Mouse (Mus musculus) hindbrain, postnatal 0 days (tissue): Measurements from ENCODE around the gene Ptrh2. TPM values are rescaled to one million over a fixed set of nuclear protein-coding genes. Genes with fewer than 3 reads are reported as not detected.

Experiments used
- ATAC-seq: fragments of 200-750 bp; cut with Nextera tagmentation; 2 replicates; pipeline ENCODE4 v1.8.0; 2017; ENCODE audit warnings: mild to moderate bottlenecking, moderate TSS enrichment, moderate library complexity
- DNase-seq: peaks from one replicate; pipeline ENCODE4 v3.0.0-alpha.2; 2015; ENCODE audit warnings: low spot score
- H3K27ac ChIP-seq: fragments of 300-500 bp; sonication (generic); 2 replicates; pipeline ENCODE4 v1.5.1; 2014; ENCODE audit warnings: mild to moderate bottlenecking
- H3K27me3 ChIP-seq: fragments of 300-500 bp; sonication (generic); 2 replicates; pipeline ENCODE4 v1.6.1; 2014; ENCODE audit warnings: low read length, mixed read lengths; ENCODE audit not compliant: insufficient read depth
- H3K36me3 ChIP-seq: fragments of 300-500 bp; sonication (generic); 2 replicates; pipeline ENCODE4 v1.6.1; 2014; ENCODE audit warnings: low read length, mixed read lengths; ENCODE audit not compliant: insufficient read depth
- H3K4me1 ChIP-seq: fragments of 300-500 bp; sonication (generic); 2 replicates; pipeline ENCODE4 v1.6.1; 2014; ENCODE audit warnings: antibody characterized with exemption, low read length, mixed read lengths; ENCODE audit not compliant: insufficient read depth
- H3K4me2 ChIP-seq: fragments of 300-500 bp; sonication (generic); 2 replicates; pipeline ENCODE4 v1.6.1; 2014; ENCODE audit warnings: low read depth, mild to moderate bottlenecking, low read length, moderate library complexity, mixed read lengths
- H3K4me3 ChIP-seq: fragments of 300-500 bp; sonication (generic); 2 replicates; pipeline ENCODE4 v1.5.1; 2014; ENCODE audit warnings: low read length
- H3K9ac ChIP-seq: fragments of 300-500 bp; sonication (generic); replicated peaks from 2 replicates; pipeline ENCODE4 v1.6.1; 2014; ENCODE audit warnings: mild to moderate bottlenecking, low read length, moderate library complexity, mixed read lengths
- H3K9me3 ChIP-seq: fragments of 300-500 bp; sonication (generic); 2 replicates; pipeline ENCODE4 v1.6.1; 2016; ENCODE audit warnings: low read length, mixed read lengths
- CTCF ChIP-seq: IDR thresholded peaks from 2 replicates; pipeline ENCODE4 v1.5.1; 2016; ENCODE audit warnings: antibody characterized with exemption, control low read depth, low read depth
- WGBS: fragments of 180-500 bp; shearing (Covaris S2); extraction: QIAGEN DNeasy Blood & Tissue Kit; methylation state at CpG from one replicate; pipeline ENCODE4 v1.1.7; 2014; 5-methylcytosine and 5-hydroxymethylcytosine counted together
- polyA plus RNA-seq: library from polyadenylated mRNA; unstranded; fragments of >200 nt; fragmentation: Nextera tagmentation; extraction: Ambion mirVana; gene quantifications from 2 replicates; pipeline ENCODE4 v1.2.1, GENCODE M21; 2015
- total RNA-seq: library from RNA; depleted of rRNA; stranded (reverse); fragments of >200 nt; gene quantifications from 2 replicates; pipeline ENCODE4 v1.2.3, GENCODE M21; 2014

Ptrh2 gene
- total and polyA plus RNA-seq, 2 experiments from 2014 or later: 10.6 to 21.2 TPM

DNA sequence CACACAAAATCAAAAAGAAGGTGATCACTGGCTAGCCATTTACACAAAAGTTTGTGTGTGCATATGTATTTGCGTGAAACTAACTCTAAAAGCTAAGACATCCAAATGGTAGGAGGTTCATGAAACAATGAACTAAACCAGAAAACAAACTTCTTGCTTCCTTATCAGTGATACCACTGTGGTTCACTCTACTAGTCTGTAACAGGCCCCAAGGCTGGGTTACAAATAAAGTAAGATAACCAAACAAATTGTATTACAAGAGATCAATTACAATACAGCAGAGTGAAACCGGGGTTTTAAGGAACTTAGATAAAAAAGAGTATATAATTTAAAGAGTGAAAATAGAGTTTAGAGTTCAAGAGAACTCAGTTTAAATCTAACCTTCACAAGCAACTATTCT lies 16.2 kb upstream of the Ptrh2 start:
- Histone ChIP-seq H3K9me3 (no peaks in the 10 kb centered on the region), H3K9ac (no peak overlapping the region), H3K4me3 (no peak overlapping the region), H3K4me2 (no peak overlapping the region), H3K27ac (no peak overlapping the region), H3K4me1 (no peaks in the 10 kb centered on the region), H3K36me3 (peaks cover 15% of the 10 kb centered on the region; the same call in 1 of the 2 replicates), H3K27me3 (no peaks in the 10 kb centered on the region)
- no peak for ATAC-seq
- 97% methylated on average over 2 of the region's 2 CpGs for WGBS
- TF ChIP-seq CTCF: no peak
- no peak for DNase-seq

DNA sequence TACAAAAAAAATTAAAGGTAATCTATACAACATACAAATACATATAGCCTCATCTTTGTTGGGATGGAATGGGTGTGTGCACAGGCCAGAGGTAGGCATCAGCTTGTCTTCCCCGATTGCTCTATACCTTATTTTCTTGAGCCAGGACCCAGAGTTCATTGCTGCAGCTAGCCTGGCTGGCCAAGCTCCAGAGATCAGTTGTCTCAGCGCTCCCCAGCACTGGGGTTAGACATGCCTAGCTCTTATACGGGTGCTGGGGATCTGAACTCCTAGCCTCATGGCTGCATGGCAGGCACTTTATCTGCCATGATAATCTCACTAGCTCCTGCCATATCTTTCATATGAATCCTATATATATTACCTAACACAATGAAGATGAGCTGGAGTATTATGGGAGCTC lies 15.6 kb upstream of the Ptrh2 start:
- DNase-seq: no peak
- no peak for TF ChIP-seq CTCF
- 96% methylated on average over 3 of the region's 3 CpGs for WGBS
- Histone ChIP-seq H3K4me2 (no peak overlapping the region), H3K4me1 (no peaks in the 10 kb centered on the region), H3K27ac (no peak overlapping the region), H3K4me3 (no peak overlapping the region), H3K9ac (no peak overlapping the region), H3K36me3 (peaks cover 14% of the 10 kb centered on the region; the same call in 1 of the 2 replicates), H3K9me3 (no peaks in the 10 kb centered on the region), H3K27me3 (no peaks in the 10 kb centered on the region)
- ATAC-seq: no peak

DNA sequence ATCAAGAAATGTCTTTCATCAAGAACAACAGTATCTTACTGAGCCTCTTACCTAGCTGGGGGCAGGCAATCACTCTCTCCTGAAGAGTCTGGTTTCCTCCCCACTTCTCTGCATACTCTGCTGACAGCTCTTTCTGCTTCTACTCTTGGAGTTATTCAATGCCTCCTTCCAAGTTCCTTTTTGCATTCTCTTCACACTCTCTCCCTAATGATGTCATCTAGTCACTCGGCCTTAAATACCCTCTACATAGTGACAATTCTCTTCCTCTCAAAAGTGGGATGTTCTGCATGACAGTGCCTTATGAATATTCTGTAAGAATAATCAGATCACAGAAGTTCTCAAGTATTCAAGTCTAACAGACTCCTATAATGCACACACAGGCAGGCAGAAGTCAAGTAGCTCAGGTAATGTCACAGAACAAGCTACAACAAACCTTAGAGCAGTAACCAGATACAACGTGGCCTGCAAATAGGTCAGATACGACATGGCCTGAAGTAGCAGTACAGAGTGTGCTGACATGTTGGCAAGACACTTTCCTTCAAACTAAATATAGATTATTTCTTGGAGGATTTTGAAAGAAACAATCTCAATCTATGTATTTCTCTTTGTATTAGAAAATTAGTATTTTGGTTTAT lies 12.6 kb upstream of the Ptrh2 start:
- H3K27me3 ChIP-seq: no peaks in the 10 kb centered on the region
- DNase-seq (no peak), ATAC-seq (no peak)
- no peaks in the 10 kb centered on the region for H3K36me3 ChIP-seq
- no peaks in the 10 kb centered on the region for H3K9me3 ChIP-seq
- no peak overlapping the region for H3K4me2 ChIP-seq
- no peak overlapping the region for H3K27ac ChIP-seq
- TF ChIP-seq CTCF: no peak
- no peaks in the 10 kb centered on the region for H3K4me1 ChIP-seq
- 63% methylated on average over 3 of the region's 3 CpGs for WGBS
- H3K9ac ChIP-seq: no peak overlapping the region
- no peak overlapping the region for H3K4me3 ChIP-seq

- Histone ChIP-seq H3K36me3 (no peaks in the 10 kb centered on the region), H3K9me3 (no peaks in the 10 kb centered on the region), H3K4me2 (no peak overlapping the region), H3K9ac (no peak overlapping the region), H3K4me3 (no peak overlapping the region), H3K27me3 (no peaks in the 10 kb centered on the region), H3K4me1 (no peaks in the 10 kb centered on the region), H3K27ac (no peak overlapping the region)
- ATAC-seq (no peak), DNase-seq (no peak)
- 77% methylated on average over 3 of the region's 3 CpGs for WGBS
- no peak for TF ChIP-seq CTCF
Observed at GRCm38 (mm10) chr11:86672772-86673171, 11.0 kb upstream of the Ptrh2 start.

- Histone ChIP-seq H3K4me2 (no peak overlapping the region), H3K36me3 (no peaks in the 10 kb centered on the region), H3K4me3 (no peak overlapping the region), H3K27ac (no peak overlapping the region), H3K4me1 (no peaks in the 10 kb centered on the region), H3K9ac (no peak overlapping the region), H3K27me3 (no peaks in the 10 kb centered on the region), H3K9me3 (no peaks in the 10 kb centered on the region)
- ATAC-seq: no peak
- TF ChIP-seq CTCF: no peak
- DNase-seq: no peak
- 92% methylated on average over 4 of the region's 4 CpGs for WGBS
Observed at GRCm38 (mm10) chr11:86675520-86675919, 8.3 kb upstream of the Ptrh2 start.

DNA sequence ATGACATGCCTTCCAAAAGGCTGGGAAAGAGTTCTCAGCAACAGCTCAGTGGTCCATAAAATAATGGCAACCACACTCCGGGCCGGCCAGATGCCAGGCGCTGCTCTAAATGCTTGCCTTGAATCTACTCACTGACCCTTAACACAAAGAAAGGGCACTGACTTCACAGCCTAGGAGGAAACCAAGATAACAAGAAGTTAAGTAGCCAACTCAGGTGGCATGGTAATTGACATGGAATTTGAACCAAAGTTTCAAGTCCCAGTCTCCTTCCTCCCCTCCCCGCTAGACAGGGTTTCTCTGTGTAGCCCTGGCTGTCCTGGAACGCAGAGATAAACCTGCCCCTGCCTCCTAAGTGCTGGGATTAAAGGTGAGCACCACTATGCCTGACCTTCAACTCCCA lies 4.8 kb upstream of the Ptrh2 start:
- ATAC-seq (no peak), DNase-seq (no peak)
- WGBS: 50% methylated on average over 5 of the region's 5 CpGs
- Histone ChIP-seq H3K4me3 (no peak overlapping the region), H3K36me3 (no peaks in the 10 kb centered on the region), H3K4me1 (peaks cover 6% of the 10 kb centered on the region), H3K27me3 (no peaks in the 10 kb centered on the region), H3K27ac (no peak overlapping the region), H3K9me3 (no peaks in the 10 kb centered on the region), H3K9ac (no peak overlapping the region), H3K4me2 (no peak overlapping the region)
- TF ChIP-seq CTCF: no peak

GRCm38 (mm10) chr11:86680729-86681128 lies 3.1 kb upstream of the Ptrh2 start:
- no peak overlapping the region for H3K4me3 ChIP-seq
- H3K27ac ChIP-seq: no peak overlapping the region
- H3K27me3 ChIP-seq: no peaks in the 10 kb centered on the region
- H3K9me3 ChIP-seq: no peaks in the 10 kb centered on the region
- no peaks in the 10 kb centered on the region for H3K36me3 ChIP-seq
- no peak for DNase-seq
- ATAC-seq: no peak
- 97% methylated on average over 3 of the region's 3 CpGs for WGBS
- no peak overlapping the region for H3K4me2 ChIP-seq
- no peak overlapping the region for H3K9ac ChIP-seq
- no peak for TF ChIP-seq CTCF
- peaks cover 15% of the 10 kb centered on the region for H3K4me1 ChIP-seq
